24 mouse cellular contexts compared by ENCODE assay signal in the genomic region with DNA sequence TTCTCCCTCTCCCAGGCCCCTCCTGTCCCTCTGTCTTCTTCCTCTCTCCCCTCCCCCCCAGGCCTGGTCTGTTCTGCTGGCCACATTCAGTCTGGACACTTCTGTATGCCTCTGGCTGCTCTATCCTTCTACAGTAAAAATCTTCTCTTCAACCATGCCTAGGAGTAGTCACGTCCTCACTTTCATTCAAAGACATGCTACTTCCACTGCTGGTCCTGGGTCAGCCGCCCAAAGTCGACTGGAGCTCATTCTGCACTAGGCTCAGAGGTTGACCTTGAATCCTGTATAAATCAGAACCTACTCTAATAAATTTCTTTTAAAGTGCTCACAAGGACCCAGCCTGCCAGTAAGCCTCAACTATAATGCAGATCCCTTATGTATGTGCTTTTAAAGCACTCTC. TPM values are rescaled to one million over a fixed set of nuclear protein-coding genes. Genes with fewer than 3 reads are reported as not detected.
DNase-seq lines count a peak whose midpoint lies in the region; ATAC-seq lines count a peak whose summit lies in the region.
"Had no signal": no experiment of that assay in that cellular context is flagged by ENCODE, and none has a peak within 500 bp of the region (broad histone marks: within the 10 kb centered on the region; RNA-seq: fewer than 3 reads in every experiment).

No protein-coding gene starts in this region.

- WGBS in heart, embryonic 13.5 days, result 44% methylated on average over 3 of the region's 3 CpGs
- WGBS in neural tube, embryonic 12.5 days, result 62% methylated on average over 3 of the region's 3 CpGs
- WGBS in limb, embryonic 10.5 days, result 41% methylated on average over 3 of the region's 3 CpGs

- no peaks in the 10 kb centered on the region for H3K27me3 ChIP-seq in heart, embryonic 13.5 days (replicated peaks)
- no peaks in the 10 kb centered on the region for H3K27me3 ChIP-seq in neural tube, embryonic 12.5 days (replicated peaks)
- H3K27me3 ChIP-seq in limb, embryonic 10.5 days (ENCODE audit: low read depth, poor library complexity, severe bottlenecking), result no peaks in the 10 kb centered on the region
- H3K27me3 ChIP-seq: embryonic facial prominence, embryonic 12.5 days; limb, embryonic 12.5 days had no signal

- H3K36me3 ChIP-seq in heart, embryonic 13.5 days, result no peaks in the 10 kb centered on the region
- no peaks in the 10 kb centered on the region for H3K36me3 ChIP-seq in neural tube, embryonic 12.5 days
- 0 out of 2 replicates have a peak, but pooled peaks cover 5% of the 10 kb centered on the region for H3K36me3 ChIP-seq in limb, embryonic 10.5 days
- H3K36me3 ChIP-seq: embryonic facial prominence, embryonic 12.5 days; limb, embryonic 12.5 days had no signal

- ATAC-seq in heart, embryonic 13.5 days (ENCODE audit: extremely low read depth, insufficient number of reproducible peaks, low FRiP score, low TSS enrichment), result no peak
- ATAC-seq in neural tube, embryonic 12.5 days (ENCODE audit: low FRiP score, low read depth), result no peak
- ATAC-seq: hindbrain, postnatal 0 days; intestine, postnatal 0 days; liver, postnatal 0 days; lung, postnatal 0 days had no signal

- no peaks in the 10 kb centered on the region for H3K9me3 ChIP-seq in heart, embryonic 13.5 days
- H3K9me3 ChIP-seq in neural tube, embryonic 12.5 days, result no peaks in the 10 kb centered on the region
- no peaks in the 10 kb centered on the region for H3K9me3 ChIP-seq in limb, embryonic 10.5 days (replicated peaks)
- H3K9me3 ChIP-seq: embryonic facial prominence, embryonic 12.5 days; limb, embryonic 12.5 days had no signal

- H3K4me1 ChIP-seq in heart, embryonic 13.5 days, result peaks cover 53% of the 10 kb centered on the region
- H3K4me1 ChIP-seq in neural tube, embryonic 12.5 days, result peaks cover 75% of the 10 kb centered on the region
- peaks cover 76% of the 10 kb centered on the region for H3K4me1 ChIP-seq in limb, embryonic 10.5 days

- H3K4me2 ChIP-seq in heart, embryonic 13.5 days, result no peak overlapping the region
- no peak overlapping the region for H3K4me2 ChIP-seq in neural tube, embryonic 12.5 days (replicated peaks)
- H3K4me2 ChIP-seq: embryonic facial prominence, embryonic 12.5 days; limb, embryonic 12.5 days; liver, embryonic 11.5 days had no signal

- no peak overlapping the region for H3K4me3 ChIP-seq in heart, embryonic 13.5 days
- no peak overlapping the region for H3K4me3 ChIP-seq in neural tube, embryonic 12.5 days
- H3K4me3 ChIP-seq in limb, embryonic 10.5 days, result no peak overlapping the region
- H3K4me3 ChIP-seq: embryonic facial prominence, embryonic 12.5 days; limb, embryonic 12.5 days had no signal

- 0 out of 2 replicates have a peak overlapping the region, but pooled peaks have one; percentile 15 for H3K27ac ChIP-seq in heart, embryonic 13.5 days (replicated peaks)
- no peak overlapping the region for H3K27ac ChIP-seq in neural tube, embryonic 12.5 days
- peak overlapping the region; percentile 68 for H3K27ac ChIP-seq in limb, embryonic 10.5 days
- H3K27ac ChIP-seq: embryonic facial prominence, embryonic 12.5 days; hindbrain, postnatal 0 days; macrophage had no signal

- DNase-seq in adrenal gland, postnatal 36 days, result peak; percentile 42 to 44
- DNase-seq in adrenal gland, postnatal 4 days (ENCODE audit: low spot score in 2 of 2), result no peak
- no peak for DNase-seq in heart, adult 8-10 months (ENCODE audit: low spot score)
- no peak for DNase-seq in neural tube, embryonic 10.5 days (ENCODE audit: extremely low spot score, low spot score)
- no peak for DNase-seq in limb, embryonic 10.5 days (ENCODE audit: low spot score)
- no peak for DNase-seq in ovary, postnatal 14 days (ENCODE audit: low spot score)
- DNase-seq: adrenal gland, postnatal 25 days; cerebellum, adult 11 months; cerebellum, adult 9-11 months; gastrocnemius, postnatal 36 days; kidney, postnatal 36 days; layer of hippocampus, postnatal 36 days; liver, postnatal 0 days; thymus, adult 18-20 months; thymus, postnatal 36 days had no signal

- H3K9ac ChIP-seq in heart, embryonic 13.5 days, result no peak overlapping the region
- H3K9ac ChIP-seq in neural tube, embryonic 12.5 days, result 0 out of 2 replicates have a peak overlapping the region, but pooled peaks have one; percentile 1
- H3K9ac ChIP-seq: embryonic facial prominence, embryonic 12.5 days; limb, embryonic 12.5 days; liver, postnatal 0 days had no signal

RNA-seq across cellular contexts. Expression of gene Tmem131l, which starts 53.2 kb away (rescaled TPM):
- total RNA-seq in adrenal gland, postnatal 36 days (2021), result 10 to 100 TPM; 32.6 to 34.5 TPM
- total RNA-seq in adrenal gland, postnatal 4 days (2021), result 10 to 100 TPM; 77.1 to 81.0 TPM
- 23.8 and 24.0 TPM in 2 replicates for polyA plus RNA-seq in heart, embryonic 13.5 days (2015; fragmentation: Nextera tagmentation; extraction: Ambion mirVana)
- total RNA-seq in heart, adult 8-10 months (2022), result 10 to 100 TPM; 17.6 to 25.0 (median 21.0) TPM
- polyA plus RNA-seq in neural tube, embryonic 12.5 days (2016; fragmentation: Nextera tagmentation; extraction: Ambion mirVana), result 84.7 and 90.8 TPM in 2 replicates
- 79.5 and 84.5 TPM in 2 replicates for polyA plus RNA-seq in limb, embryonic 10.5 days (2016; fragmentation: Nextera tagmentation; extraction: Ambion mirVana)

Comparison
In these comparisons a context has a peak if more than half of its experiments do, and no peak if none do; other contexts are left out.
1. DNase-seq: peak in adrenal gland, postnatal 36 days (2 of 2); none in adrenal gland, postnatal 4 days (0 of 2), heart, adult 8-10 months (single experiment), neural tube, embryonic 10.5 days (single experiment), limb, embryonic 10.5 days (single experiment) and ovary, postnatal 14 days (single experiment).